Mouse (Mus musculus): ENCODE data around the gene Rev3l.
A peak's percentile ranks its signal among the peaks of the same experiment; 100 is the strongest.

Rev3l gene

GRCm38 (mm10) chr10:39731736-39732265 lies at the start of gene Rev3l:
Gene Rev3l, plus strand, starts transcription at chr10:39732118.
- DNase-seq = peak; percentile 77 to 83

- DNase-seq = no peak
Measured at GRCm38 (mm10) chr10:39682556-39682955, 49.4 kb upstream of the Rev3l start.

- no peak for DNase-seq
Measured at GRCm38 (mm10) chr10:39683481-39683880, 48.4 kb upstream of the Rev3l start.

GRCm38 (mm10) chr10:39686811-39687210 lies 45.1 kb upstream of the Rev3l start:
- DNase-seq = no peak

- no peak for DNase-seq
Measured at GRCm38 (mm10) chr10:39687851-39688250, 44.1 kb upstream of the Rev3l start.

- DNase-seq = no peak
Measured at GRCm38 (mm10) chr10:39691351-39692064, 40.4 kb upstream of the Rev3l start.

- no peak for DNase-seq
Measured at GRCm38 (mm10) chr10:39692152-39692551, 39.8 kb upstream of the Rev3l start.

- no peak for DNase-seq
Measured at GRCm38 (mm10) chr10:39707717-39708510, 24.0 kb upstream of the Rev3l start.

GRCm38 (mm10) chr10:39716936-39717335 lies 15.0 kb upstream of the Rev3l start:
- DNase-seq = no peak

GRCm38 (mm10) chr10:39730976-39731735 lies 762 bp upstream of the Rev3l start:
- peak in 1 of 2 experiments; percentile 81 for DNase-seq

GRCm38 (mm10) chr10:39732266-39733100 lies 565 bp downstream of the Rev3l start:
- DNase-seq = peak; percentile 78 to 82

GRCm38 (mm10) chr10:39733101-39733399 lies 1.1 kb downstream of the Rev3l start:
- no peak for DNase-seq

- no peak for DNase-seq
Measured at GRCm38 (mm10) chr10:39733421-39733930, 1.6 kb downstream of the Rev3l start.

- DNase-seq = no peak
Measured at GRCm38 (mm10) chr10:39736187-39736586, 4.3 kb downstream of the Rev3l start.

GRCm38 (mm10) chr10:39742057-39742456 lies 10.1 kb downstream of the Rev3l start:
- no peak for DNase-seq

GRCm38 (mm10) chr10:39764752-39765151 lies 32.8 kb downstream of the Rev3l start:
- DNase-seq = no peak

- no peak for DNase-seq
Measured at GRCm38 (mm10) chr10:39766702-39767101, 34.8 kb downstream of the Rev3l start.

- DNase-seq = no peak
Measured at GRCm38 (mm10) chr10:39772259-39772658, 40.3 kb downstream of the Rev3l start.

GRCm38 (mm10) chr10:39773940-39774726 lies 42.2 kb downstream of the Rev3l start:
- DNase-seq = no peak

GRCm38 (mm10) chr10:39776927-39777326 lies 45.0 kb downstream of the Rev3l start:
- no peak for DNase-seq

GRCm38 (mm10) chr10:39778305-39778704 lies 46.4 kb downstream of the Rev3l start:
- no peak for DNase-seq
